Mouse (Mus musculus) heart, postnatal 0 days (tissue): ENCODE measurements at regions not wholly inside any gene's neighbourhood (a gene's known extent, or its start where the extent isn't known, plus 50 kb on each side); places are given as distances from the start of the nearest gene placed in this dataset.

Source experiments
- ATAC-seq: fragments of 200-750 bp; cut with Nextera tagmentation; 2 replicates; pipeline ENCODE4 v1.8.0; 2017; ENCODE audit warnings: low read depth, moderate number of reproducible peaks, moderate library complexity; ENCODE audit not compliant: insufficient read depth
- DNase-seq: peaks from one replicate; pipeline ENCODE4 v3.0.0-alpha.2; 2016; ENCODE audit warnings: low spot score
- H3K27ac ChIP-seq: fragments of 300-500 bp; sonication (generic); 2 replicates; pipeline ENCODE4 v1.5.1; 2014; ENCODE audit warnings: low read depth, mild to moderate bottlenecking
- H3K27me3 ChIP-seq: fragments of 300-500 bp; sonication (generic); 2 replicates; pipeline ENCODE4 v1.6.1; 2014; ENCODE audit warnings: low read length, mixed read lengths; ENCODE audit not compliant: control insufficient read depth, insufficient read depth
- H3K36me3 ChIP-seq: fragments of 300-500 bp; sonication (generic); replicated peaks from 2 replicates; pipeline ENCODE4 v1.6.1; 2014; ENCODE audit warnings: low read length, mixed read lengths; ENCODE audit not compliant: control insufficient read depth, insufficient read depth
- H3K4me1 ChIP-seq: fragments of 300-500 bp; sonication (generic); 2 replicates; pipeline ENCODE4 v1.6.1; 2014; ENCODE audit warnings: antibody characterized with exemption; ENCODE audit not compliant: control insufficient read depth, insufficient read depth
- H3K4me2 ChIP-seq: fragments of 300-500 bp; sonication (generic); 2 replicates; pipeline ENCODE4 v1.6.1; 2014; ENCODE audit warnings: low read depth, mild to moderate bottlenecking, low read length, moderate library complexity
- H3K4me3 ChIP-seq: fragments of 300-500 bp; sonication (generic); 2 replicates; pipeline ENCODE4 v1.5.1; 2014; ENCODE audit warnings: low read depth, low read length
- H3K9ac ChIP-seq: fragments of 300-500 bp; sonication (generic); replicated peaks from 2 replicates; pipeline ENCODE4 v1.6.1; 2014; ENCODE audit warnings: low read depth, low read length, mixed read lengths
- H3K9me3 ChIP-seq: fragments of 300-500 bp; sonication (generic); replicated peaks from 2 replicates; pipeline ENCODE4 v1.6.1; 2016; ENCODE audit warnings: low read length; ENCODE audit not compliant: control insufficient read depth
- CTCF ChIP-seq: IDR thresholded peaks from 2 replicates; pipeline ENCODE4 v1.5.1; 2016; ENCODE audit warnings: antibody characterized with exemption, control low read depth, low read depth
- EP300 ChIP-seq: IDR thresholded peaks from 2 replicates; pipeline ENCODE4 v1.6.1; 2016; ENCODE audit warnings: antibody characterized with exemption, low read depth
- WGBS: fragments of 180-500 bp; shearing (Covaris S2); extraction: QIAGEN DNeasy Blood & Tissue Kit; methylation state at CpG from one replicate; pipeline ENCODE4 v1.1.7; 2014; 5-methylcytosine and 5-hydroxymethylcytosine counted together

- 27% methylated on average over 2 of the region's 2 CpGs for WGBS
- H3K4me1 ChIP-seq, result no peaks in the 10 kb centered on the region
- no peak overlapping the region for H3K4me3 ChIP-seq
- ATAC-seq (no peak), DNase-seq (no peak)
- TF ChIP-seq EP300 (no peak), CTCF (peak; percentile 45)
- no peaks in the 10 kb centered on the region for H3K27me3 ChIP-seq
- H3K27ac ChIP-seq, result no peak overlapping the region
- H3K36me3 ChIP-seq, result no peaks in the 10 kb centered on the region
- no peak overlapping the region for H3K9ac ChIP-seq
- H3K9me3 ChIP-seq, result no peaks in the 10 kb centered on the region
- no peak overlapping the region for H3K4me2 ChIP-seq
These were observed 222.8 kb downstream of the Lmbrd1 start for GRCm38 (mm10) chr1:24901278-24901677.

- H3K4me3 ChIP-seq, result no peak overlapping the region
- no peak for ATAC-seq
- H3K9me3 ChIP-seq, result no peaks in the 10 kb centered on the region
- H3K9ac ChIP-seq, result no peak overlapping the region
- 42% methylated on average over 3 of the region's 3 CpGs for WGBS
- no peak for TF ChIP-seq EP300
- no peak for TF ChIP-seq CTCF
- H3K36me3 ChIP-seq, result no peaks in the 10 kb centered on the region
- no peaks in the 10 kb centered on the region for H3K27me3 ChIP-seq
- no peak overlapping the region for H3K27ac ChIP-seq
- no peak overlapping the region for H3K4me2 ChIP-seq
- no peaks in the 10 kb centered on the region for H3K4me1 ChIP-seq
- no peak for DNase-seq
These were observed 260.2 kb downstream of the Lmbrd1 start for GRCm38 (mm10) chr1:24938303-24939263.

GRCm38 (mm10) chr1:24942757-24943296 lies 264.4 kb downstream of the Lmbrd1 start:
- H3K4me1 ChIP-seq, result no peaks in the 10 kb centered on the region
- no peaks in the 10 kb centered on the region for H3K27me3 ChIP-seq
- 78% methylated on average over 8 of the region's 8 CpGs for WGBS
- H3K36me3 ChIP-seq, result no peaks in the 10 kb centered on the region
- no peak overlapping the region for H3K27ac ChIP-seq
- DNase-seq, result no peak
- no peak overlapping the region for H3K4me3 ChIP-seq
- no peak overlapping the region for H3K4me2 ChIP-seq
- H3K9me3 ChIP-seq, result no peaks in the 10 kb centered on the region
- TF ChIP-seq EP300 (no peak), CTCF (no peak)
- ATAC-seq, result no peak
- no peak overlapping the region for H3K9ac ChIP-seq

- TF ChIP-seq EP300, result no peak
- H3K4me2 ChIP-seq, result no peak overlapping the region
- no peak overlapping the region for H3K9ac ChIP-seq
- no peak for DNase-seq
- H3K4me1 ChIP-seq, result no peaks in the 10 kb centered on the region
- no peak for ATAC-seq
- H3K9me3 ChIP-seq, result no peaks in the 10 kb centered on the region
- H3K27ac ChIP-seq, result no peak overlapping the region
- H3K27me3 ChIP-seq, result no peaks in the 10 kb centered on the region
- no peaks in the 10 kb centered on the region for H3K36me3 ChIP-seq
- no peak overlapping the region for H3K4me3 ChIP-seq
- 64% methylated on average over 2 of the region's 2 CpGs for WGBS
These were observed 265.0 kb downstream of the Lmbrd1 start for GRCm38 (mm10) chr1:24943451-24943850.

- Histone ChIP-seq H3K9ac (no peak overlapping the region), H3K4me3 (no peak overlapping the region), H3K36me3 (no peaks in the 10 kb centered on the region), H3K4me2 (no peak overlapping the region), H3K9me3 (no peaks in the 10 kb centered on the region), H3K27me3 (no peaks in the 10 kb centered on the region), H3K27ac (no peak overlapping the region), H3K4me1 (no peaks in the 10 kb centered on the region)
- 52% methylated on average over 2 of the region's 2 CpGs for WGBS
- DNase-seq (no peak), ATAC-seq (no peak)
- no peak for TF ChIP-seq EP300
- no peak for TF ChIP-seq CTCF
These were observed 294.3 kb downstream of the Lmbrd1 start for GRCm38 (mm10) chr1:24972681-24973080.
